Mouse (Mus musculus) midbrain, embryonic 14.5 days (tissue): ENCODE results near the gene Gm4064. TPM values are rescaled to one million over a fixed set of nuclear protein-coding genes. Genes with fewer than 3 reads are reported as not detected.
"Not testable (repeated sequence)": the region's sequence is repeated elsewhere in the genome, so short reads cannot be mapped to it uniquely, and the experiment has no call there.

Experiments
- ATAC-seq: fragments of 200-750 bp; cut with Nextera tagmentation; 2 replicates; pipeline ENCODE4 v1.8.0; 2017; ENCODE audit warnings: moderate number of reproducible peaks, moderate library complexity; ENCODE audit not compliant: low FRiP score, low TSS enrichment
- DNase-seq: peaks from one replicate; pipeline ENCODE4 v3.0.0-alpha.2; 2015
- H3K27ac ChIP-seq: fragments of 300-500 bp; sonication (generic); replicated peaks from 2 replicates; pipeline ENCODE4 v1.5.1; 2014; ENCODE audit warnings: mild to moderate bottlenecking, low read depth, low read length, moderate library complexity
- H3K27me3 ChIP-seq: fragments of 300-500 bp; sonication (generic); 2 replicates; pipeline ENCODE4 v1.6.1; 2014; ENCODE audit warnings: low read length, control low read depth, mixed read lengths; ENCODE audit not compliant: control insufficient read depth, insufficient read depth
- H3K36me3 ChIP-seq: fragments of 300-500 bp; sonication (generic); 2 replicates; pipeline ENCODE4 v1.6.1; 2014; ENCODE audit warnings: low read length, control low read depth; ENCODE audit not compliant: control insufficient read depth, insufficient read depth
- H3K4me1 ChIP-seq: fragments of 300-500 bp; sonication (generic); 2 replicates; pipeline ENCODE4 v1.6.1; 2014; ENCODE audit warnings: mild to moderate bottlenecking, antibody characterized with exemption, low read length, control low read depth; ENCODE audit not compliant: control insufficient read depth, insufficient read depth
- H3K4me2 ChIP-seq: fragments of 300-500 bp; sonication (generic); 2 replicates; pipeline ENCODE4 v1.6.1; 2014; ENCODE audit warnings: mild to moderate bottlenecking, low read length, moderate library complexity
- H3K4me3 ChIP-seq: fragments of 300-500 bp; sonication (generic); replicated peaks from 2 replicates; pipeline ENCODE4 v1.5.1; 2014; ENCODE audit warnings: low read depth, low read length
- H3K9ac ChIP-seq: fragments of 300-500 bp; sonication (generic); replicated peaks from 2 replicates; pipeline ENCODE4 v1.6.1; 2014; ENCODE audit warnings: mild to moderate bottlenecking, low read length, moderate library complexity
- H3K9me3 ChIP-seq: fragments of 300-500 bp; sonication (generic); 2 replicates; pipeline ENCODE4 v1.6.1; 2016; ENCODE audit warnings: low read length, control low read depth, mixed read lengths; ENCODE audit not compliant: control insufficient read depth
- WGBS: fragments of 180-500 bp; shearing (Covaris S2); extraction: QIAGEN DNeasy Blood & Tissue Kit; methylation state at CpG from one replicate; pipeline ENCODE4 v1.1.7; 2014; 5-methylcytosine and 5-hydroxymethylcytosine counted together
- polyA plus RNA-seq: library from polyadenylated mRNA; unstranded; fragments of >200 nt; fragmentation: Nextera tagmentation; extraction: Ambion mirVana; gene quantifications from 2 replicates; pipeline ENCODE4 v1.2.1, GENCODE M21; 2014

The Gm4064 gene
- polyA plus RNA-seq = not detected in 2 replicates

DNA sequence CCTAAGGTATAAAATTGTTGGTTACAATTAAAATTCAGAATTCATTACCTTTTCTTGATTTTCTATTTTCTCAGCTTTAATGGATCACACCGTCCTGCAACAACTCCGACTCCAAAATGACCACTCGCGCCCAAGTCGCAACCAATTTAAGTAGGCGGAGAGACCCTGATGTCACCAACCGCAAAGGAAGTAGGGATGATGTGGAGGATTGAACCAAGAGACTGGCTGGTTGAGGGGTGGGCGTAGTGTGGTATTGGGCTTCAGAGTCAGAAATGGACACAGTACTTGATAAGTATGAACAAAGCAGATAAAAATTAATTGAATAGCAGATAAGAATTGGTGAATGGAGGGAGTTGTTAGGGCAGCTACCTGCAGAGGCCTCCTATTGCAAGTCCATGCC lies at the start of gene Gm4064:
Gm4064 (minus strand) TSS at position 101 of the 400 bp plus-strand sequence.
- ATAC-seq, H3K4me1 ChIP-seq: not testable (repeated sequence)
- WGBS = no CpG with 5 or more reads among the region's 8 CpGs

DNA sequence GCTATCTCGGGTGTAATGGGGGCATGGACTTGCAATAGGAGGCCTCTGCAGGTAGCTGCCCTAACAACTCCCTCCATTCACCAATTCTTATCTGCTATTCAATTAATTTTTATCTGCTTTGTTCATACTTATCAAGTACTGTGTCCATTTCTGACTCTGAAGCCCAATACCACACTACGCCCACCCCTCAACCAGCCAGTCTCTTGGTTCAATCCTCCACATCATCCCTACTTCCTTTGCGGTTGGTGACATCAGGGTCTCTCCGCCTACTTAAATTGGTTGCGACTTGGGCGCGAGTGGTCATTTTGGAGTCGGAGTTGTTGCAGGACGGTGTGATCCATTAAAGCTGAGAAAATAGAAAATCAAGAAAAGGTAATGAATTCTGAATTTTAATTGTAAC lies 34.4 kb upstream of the Gm4064 start, which contains the start of the genes Rbmy and Gm10256:
Rbmy (plus strand) TSS at position 301 of the 400 bp plus-strand sequence.
Gm10256 (plus strand) TSS at position 320 of the 400 bp plus-strand sequence.
- H3K27me3 ChIP-seq, H3K27ac ChIP-seq, H3K4me3 ChIP-seq, ATAC-seq, H3K9ac ChIP-seq, H3K36me3 ChIP-seq, H3K9me3 ChIP-seq, H3K4me1 ChIP-seq, H3K4me2 ChIP-seq, DNase-seq: not testable (repeated sequence)
- no CpG with 5 or more reads among the region's 9 CpGs for WGBS

More for the DNA sequence above, at the start of gene Gm4064:
- H3K27ac ChIP-seq, H3K9ac ChIP-seq, H3K9me3 ChIP-seq, H3K36me3 ChIP-seq, DNase-seq, H3K4me2 ChIP-seq, H3K4me3 ChIP-seq, H3K27me3 ChIP-seq: not testable (repeated sequence)

Other genes with a start within 250 kb of the Gm4064 start
- not detected in 2 replicates for gene H2al2c, start 197.1 kb downstream of the Gm4064 start, polyA plus RNA-seq
- gene Sry, start 132.5 kb downstream of the Gm4064 start, polyA plus RNA-seq = not detected in 2 replicates
- not detected in 2 replicates for gene H2al2b, start 75.5 kb downstream of the Gm4064 start, polyA plus RNA-seq
- gene Rbmy, start 34.5 kb upstream of the Gm4064 start, polyA plus RNA-seq = not detected in 2 replicates
- not detected in 2 replicates for gene Gm10256, start 34.5 kb upstream of the Gm4064 start, polyA plus RNA-seq
- 0.18 TPM in 1 of 2 replicates, not detected in the other for gene Gm10352, start 104.8 kb upstream of the Gm4064 start, polyA plus RNA-seq
- not detected in 2 replicates for gene Gm29289, start 136.4 kb upstream of the Gm4064 start, polyA plus RNA-seq